ENCODE assay signal across 11 mouse cellular contexts in the genomic region with DNA sequence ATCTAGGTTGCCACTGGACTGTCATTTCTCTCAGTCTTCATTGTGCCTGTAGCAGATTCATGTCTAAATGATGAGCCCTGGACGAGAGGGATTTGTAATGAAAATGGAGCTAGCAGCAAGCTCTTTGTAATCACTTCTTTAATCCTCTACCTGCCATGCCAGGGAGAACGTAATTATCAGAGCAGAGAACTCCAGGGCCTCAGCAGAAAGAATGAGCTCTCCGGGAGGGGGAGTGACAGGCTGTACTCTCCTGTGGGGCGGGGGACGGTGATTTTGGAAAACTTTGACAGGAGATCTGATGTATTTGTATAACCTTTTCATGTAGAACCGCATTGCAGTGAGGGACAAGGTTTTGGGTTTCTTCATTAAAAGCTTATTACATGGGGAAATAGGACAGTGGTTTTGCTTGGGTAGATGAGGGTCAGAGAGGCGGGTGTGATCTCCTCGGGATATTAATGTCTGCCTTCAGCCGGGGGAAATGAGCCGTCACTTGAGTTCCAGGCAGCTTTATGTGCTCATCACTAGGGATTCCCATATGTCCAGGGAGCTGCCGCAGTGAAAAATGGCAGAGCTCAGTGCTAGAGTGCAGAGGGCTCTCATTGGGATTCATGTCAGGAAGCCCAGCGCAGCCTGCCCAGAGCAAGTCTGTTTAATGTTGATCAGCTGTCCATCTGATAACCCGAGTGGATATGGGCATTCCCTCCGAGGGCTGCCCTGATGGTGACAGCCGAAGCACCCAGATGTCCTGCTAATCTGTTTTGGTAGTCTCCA.
A peak's percentile ranks its signal among the peaks of the same experiment; 100 is the strongest.
DNase-seq lines count a peak whose midpoint lies in the region; ATAC-seq lines count a peak whose summit lies in the region.
"Had no signal": no experiment of that assay in that cellular context is flagged by ENCODE, and none has a peak within 500 bp of the region (broad histone marks: within the 10 kb centered on the region; RNA-seq: fewer than 3 reads in every experiment).

No protein-coding gene starts in this region.

- H3K4me1 ChIP-seq in kidney, embryonic 14.5 days (ENCODE audit: control insufficient read depth, insufficient read depth, low read length), result peaks cover 16% of the 10 kb centered on the region
- peaks cover 28% of the 10 kb centered on the region for H3K4me1 ChIP-seq in hindbrain, embryonic 10.5 days (replicated peaks)

- H3K27ac ChIP-seq in kidney, embryonic 14.5 days (ENCODE audit: low read depth, low read length), result no peak overlapping the region
- H3K27ac ChIP-seq in hindbrain, embryonic 10.5 days, result peak overlapping the region; percentile 73

- H3K36me3 ChIP-seq in kidney, embryonic 14.5 days (ENCODE audit: control insufficient read depth, insufficient read depth, low read length), result no peaks in the 10 kb centered on the region
- H3K36me3 ChIP-seq in hindbrain, embryonic 10.5 days, result no peaks in the 10 kb centered on the region

- H3K9me3 ChIP-seq in kidney, embryonic 14.5 days (ENCODE audit: control insufficient read depth, low read length), result no peaks in the 10 kb centered on the region
- no peaks in the 10 kb centered on the region for H3K9me3 ChIP-seq in hindbrain, embryonic 10.5 days

- no peak overlapping the region for H3K4me3 ChIP-seq in kidney, embryonic 14.5 days (ENCODE audit: low read length)
- no peak overlapping the region for H3K4me3 ChIP-seq in hindbrain, embryonic 10.5 days

- WGBS in kidney, embryonic 14.5 days, result 14% methylated on average over 15 of the region's 15 CpGs
- 42% methylated on average over 15 of the region's 15 CpGs for WGBS in hindbrain, embryonic 10.5 days

- 0 out of 2 replicates have a peak overlapping the region, but pooled peaks have one; percentile 11 for H3K4me2 ChIP-seq in kidney, embryonic 14.5 days (replicated peaks; ENCODE audit: low read depth, low read length)

- no peak overlapping the region for H3K9ac ChIP-seq in kidney, embryonic 14.5 days (ENCODE audit: low read depth, low read length)

- DNase-seq in kidney, adult 11 months, result no peak
- peak; percentile 67 for DNase-seq in embryo, embryonic 11 days
- DNase-seq in hindbrain, embryonic 10.5 days (ENCODE audit: low spot score), result peak; percentile 31
- DNase-seq in neural tube, embryonic 10.5 days (ENCODE audit: extremely low spot score, low spot score), result peak; percentile 47
- DNase-seq in testis, postnatal 14 days (ENCODE audit: low spot score), result no peak
- DNase-seq in cerebellum, adult 11-12 months, result no peak
- DNase-seq: lung, postnatal 36 days; thymus, adult 18-20 months had no signal

- no peaks in the 10 kb centered on the region for H3K27me3 ChIP-seq in kidney, embryonic 14.5 days (ENCODE audit: control insufficient read depth, insufficient read depth, low read length)
- H3K27me3 ChIP-seq in hindbrain, embryonic 10.5 days (ENCODE audit: insufficient read depth, poor library complexity, severe bottlenecking), result no peaks in the 10 kb centered on the region
- H3K27me3 ChIP-seq: CH12.LX had no signal

- peak; percentile 92 for ATAC-seq in kidney, embryonic 14.5 days (ENCODE audit: low FRiP score, low TSS enrichment)
- ATAC-seq in activated CD4-positive, CD25-positive, alpha-beta regulatory T cell, adult 4 months, result no peak

Comparison
In these comparisons a context has a peak if more than half of its experiments do, and no peak if none do; other contexts are left out.
1. DNase-seq: peak in embryo, embryonic 11 days (single experiment), hindbrain, embryonic 10.5 days (single experiment) and neural tube, embryonic 10.5 days (single experiment); none in kidney, adult 11 months (single experiment), testis, postnatal 14 days (single experiment) and cerebellum, adult 11-12 months (single experiment).